Mouse (Mus musculus): ENCODE data around the gene C1ql2.

DNA sequence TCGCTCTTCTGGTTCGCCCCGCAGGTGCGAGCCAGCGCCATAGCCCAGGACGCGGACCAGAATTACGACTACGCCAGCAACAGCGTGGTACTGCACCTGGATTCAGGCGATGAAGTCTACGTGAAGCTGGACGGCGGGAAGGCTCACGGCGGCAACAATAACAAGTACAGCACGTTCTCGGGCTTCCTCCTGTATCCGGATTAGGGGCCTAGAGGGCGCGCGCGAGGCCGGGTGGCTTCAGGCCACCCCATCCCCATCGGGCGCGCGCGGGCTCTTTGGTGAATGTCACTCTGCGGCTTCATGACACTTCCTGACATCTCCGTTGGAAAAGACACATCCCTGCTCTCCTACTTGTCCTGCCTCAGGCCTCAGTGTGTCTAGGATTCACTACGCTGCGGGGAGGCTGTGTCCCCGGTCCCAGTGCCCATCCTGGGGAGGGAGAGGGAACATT lies 2.0 kb downstream of the C1ql2 start:
- no peak for TF ChIP-seq CTCF (conservative IDR thresholded peaks at IDR 0.05; ENCODE audit: insufficient read depth, insufficient read length, low read depth, low read length)
- TF ChIP-seq POLR2A (IDR thresholded peaks at IDR 0.05; ENCODE audit: low read depth, low read length) = no peak
